Mouse (Mus musculus) testis, adult 2 months (tissue): ENCODE results near the gene Adgrf4. TPM values are rescaled to one million over a fixed set of nuclear protein-coding genes. Genes with fewer than 3 reads are reported as not detected.

ENCODE experiments used
- H3K27ac ChIP-seq: fragments of 200-500 bp; 2 replicates; pipeline ENCODE4 v1.5.1; 2012; ENCODE audit warnings: low read depth, low read length; ENCODE audit not compliant: control insufficient read depth, insufficient read depth
- H3K27me3 ChIP-seq: fragments of 200-500 bp; 2 replicates; pipeline ENCODE4 v1.6.1; 2012; ENCODE audit warnings: mild to moderate bottlenecking, low read length, moderate library complexity; ENCODE audit not compliant: control insufficient read depth, insufficient read depth
- H3K36me3 ChIP-seq: fragments of 200-500 bp; 2 replicates; pipeline ENCODE4 v1.6.1; 2012; ENCODE audit warnings: mild to moderate bottlenecking, low read length; ENCODE audit not compliant: control insufficient read depth, insufficient read depth
- H3K4me1 ChIP-seq: fragments of 200-500 bp; 2 replicates; pipeline ENCODE4 v1.6.1; 2012; ENCODE audit warnings: low read length; ENCODE audit not compliant: control insufficient read depth, insufficient read depth
- H3K4me3 ChIP-seq: fragments of 200-500 bp; 2 replicates; pipeline ENCODE4 v1.5.1; 2012; ENCODE audit warnings: low read depth, mild to moderate bottlenecking, low read length, moderate library complexity, mixed read lengths; ENCODE audit not compliant: control insufficient read depth
- CTCF ChIP-seq: fragments of 200-500 bp; IDR thresholded peaks from 2 replicates; pipeline ENCODE4 v1.5.1; 2012; ENCODE audit warnings: low read depth, mild to moderate bottlenecking, inconsistent platforms, low read length, moderate library complexity; ENCODE audit not compliant: control insufficient read depth, insufficient read depth, insufficient replicate concordance
- POLR2A ChIP-seq: fragments of 200-500 bp; IDR thresholded peaks from 2 replicates; pipeline ENCODE4 v1.6.1; 2012; ENCODE audit warnings: low read depth, mild to moderate bottlenecking, inconsistent platforms, low read length, moderate library complexity; ENCODE audit not compliant: control insufficient read depth
- polyA plus RNA-seq: library from polyadenylated mRNA; depleted of rRNA; stranded (reverse); fragments of >200 nt; gene quantifications from 2 replicates; pipeline ENCODE4 v1.2.3, GENCODE M21; 2012

Adgrf4 gene
- polyA plus RNA-seq, 1 experiment = 0.12 TPM

DNA sequence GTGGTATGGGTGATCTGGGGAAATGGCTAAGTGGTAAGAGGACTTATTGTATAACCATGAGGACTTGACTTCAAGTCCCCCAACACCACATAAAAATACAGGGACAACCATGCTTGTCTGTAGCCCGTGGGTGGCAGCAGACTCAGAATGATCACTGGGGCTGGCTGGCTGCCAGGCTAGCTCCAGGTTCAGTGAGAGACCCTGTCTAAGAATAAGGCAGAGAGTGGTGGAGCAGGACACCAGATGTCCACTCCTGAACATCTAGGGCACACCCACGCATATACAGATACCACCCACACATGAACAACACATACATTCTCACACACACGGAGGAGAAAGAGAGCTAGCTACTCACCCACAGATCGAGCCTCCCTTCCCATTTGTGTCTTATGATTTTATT is 2.6 kb upstream of the Adgrf4 start:
- Histone ChIP-seq H3K4me1 (no peaks in the 10 kb centered on the region), H3K27ac (no peak overlapping the region), H3K27me3 (no peaks in the 10 kb centered on the region), H3K36me3 (no peaks in the 10 kb centered on the region), H3K4me3 (no peak overlapping the region)
- no peak for TF ChIP-seq POLR2A
- TF ChIP-seq CTCF = no peak

DNA sequence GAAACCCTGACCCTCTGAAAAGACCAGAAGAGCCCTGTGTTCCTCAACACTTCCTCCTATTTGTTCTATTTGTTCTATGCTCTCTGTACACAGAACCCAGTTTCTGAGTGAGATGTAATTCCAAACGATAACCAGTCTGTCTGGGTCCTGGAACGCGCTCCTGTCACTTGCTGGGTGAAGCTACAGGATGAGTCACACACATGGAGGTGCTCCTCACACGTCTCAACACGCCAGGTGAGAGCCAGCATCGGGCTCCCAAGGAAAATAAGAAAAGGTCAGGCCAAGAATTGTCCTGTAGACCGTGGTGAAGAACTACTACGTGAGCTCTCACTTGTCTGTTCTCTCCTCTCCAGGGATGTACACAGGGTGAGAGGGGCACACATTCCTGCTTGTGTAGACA is 1.6 kb downstream of the Adgrf4 start:
- Histone ChIP-seq H3K27ac (no peak overlapping the region), H3K27me3 (no peaks in the 10 kb centered on the region), H3K4me3 (no peak overlapping the region), H3K4me1 (no peaks in the 10 kb centered on the region), H3K36me3 (no peaks in the 10 kb centered on the region)
- TF ChIP-seq POLR2A (no peak), CTCF (no peak)

DNA sequence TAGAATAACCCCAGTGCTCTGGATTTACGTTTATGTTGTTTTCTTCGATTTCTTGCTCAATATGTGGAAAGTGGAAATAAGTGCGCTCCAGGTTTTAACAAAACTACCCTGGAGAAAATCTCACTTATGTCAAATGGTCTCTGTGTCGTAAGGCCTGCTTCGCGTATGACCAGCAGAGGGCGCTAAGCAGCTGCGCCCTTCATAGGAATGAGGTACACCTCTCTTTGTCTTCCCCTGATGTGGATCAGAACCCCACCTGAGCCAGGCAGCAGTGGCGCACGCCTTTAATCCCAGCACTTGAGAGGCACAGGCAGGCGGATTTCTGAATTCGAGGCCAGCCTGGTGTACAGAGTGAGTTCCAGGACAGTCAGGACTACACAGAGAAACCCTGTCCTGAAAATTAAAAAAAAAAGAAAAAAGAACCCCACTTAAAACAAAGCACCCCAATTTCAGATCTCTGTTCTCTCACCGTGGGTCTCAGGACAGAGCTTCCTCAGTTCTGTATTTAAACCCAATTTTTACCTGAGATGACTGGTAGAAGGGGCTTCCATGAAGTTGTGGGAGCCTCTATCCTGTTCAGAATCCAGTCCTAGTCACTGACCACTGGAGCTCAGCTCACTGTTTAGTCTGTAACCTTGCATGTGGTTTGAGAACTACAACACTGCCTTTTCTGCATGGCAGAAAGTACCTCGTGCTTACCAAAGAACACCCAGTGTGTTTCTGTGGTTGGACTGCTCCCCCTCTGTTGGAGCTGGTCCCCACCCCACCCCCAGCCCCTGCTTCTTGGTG is 33.3 kb downstream of the Adgrf4 start:
- no peak for TF ChIP-seq POLR2A
- peak; percentile 92 for TF ChIP-seq CTCF
- Histone ChIP-seq H3K27me3 (no peaks in the 10 kb centered on the region), H3K4me3 (no peak overlapping the region), H3K27ac (no peak overlapping the region), H3K36me3 (no peaks in the 10 kb centered on the region), H3K4me1 (no peaks in the 10 kb centered on the region)

DNA sequence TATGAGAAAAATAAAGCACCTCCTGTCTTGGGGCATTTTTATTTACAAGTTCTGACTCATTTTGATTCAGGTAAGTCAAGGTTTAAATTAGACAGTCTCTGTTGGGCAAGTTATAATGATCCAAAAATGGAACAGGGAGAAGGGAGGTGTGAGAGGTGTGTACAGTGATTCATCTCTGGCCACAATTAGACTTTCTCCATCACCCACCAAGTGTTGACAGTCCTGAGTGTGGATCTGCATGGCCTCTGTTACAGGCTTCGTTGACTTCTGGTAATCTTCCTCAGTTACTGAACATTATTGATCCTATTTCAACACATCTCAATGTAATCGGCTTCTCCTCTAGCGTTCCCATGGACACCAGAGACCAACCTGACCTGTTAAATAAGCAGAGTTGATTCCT is 48.7 kb downstream of the Adgrf4 start:
- H3K36me3 ChIP-seq = no peaks in the 10 kb centered on the region
- no peak for TF ChIP-seq POLR2A
- TF ChIP-seq CTCF = no peak
- H3K27ac ChIP-seq = no peak overlapping the region
- H3K4me1 ChIP-seq = peaks cover 9% of the 10 kb centered on the region
- no peak overlapping the region for H3K4me3 ChIP-seq
- H3K27me3 ChIP-seq = no peaks in the 10 kb centered on the region

DNA sequence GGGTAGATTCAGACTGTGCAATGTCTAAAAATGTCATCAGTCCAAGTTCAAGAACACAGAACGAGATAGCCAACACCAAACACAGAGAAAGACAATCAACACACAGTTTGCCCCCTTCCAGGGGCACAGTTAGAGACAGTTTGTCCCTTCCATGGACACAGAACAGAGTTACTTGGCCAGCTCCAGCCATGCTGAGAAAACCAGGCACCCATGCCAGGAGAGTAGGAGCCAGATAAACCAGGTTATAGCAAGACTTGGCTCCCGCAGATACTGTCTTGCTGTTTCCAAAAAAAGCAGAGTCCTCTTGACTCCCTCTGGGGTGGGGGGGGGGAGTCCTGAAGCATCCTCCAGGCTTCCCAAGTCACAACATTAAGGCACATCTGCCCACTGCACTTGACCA is 61.9 kb downstream of the Adgrf4 start:
- no peak overlapping the region for H3K27ac ChIP-seq
- TF ChIP-seq POLR2A (no peak), CTCF (no peak)

DNA sequence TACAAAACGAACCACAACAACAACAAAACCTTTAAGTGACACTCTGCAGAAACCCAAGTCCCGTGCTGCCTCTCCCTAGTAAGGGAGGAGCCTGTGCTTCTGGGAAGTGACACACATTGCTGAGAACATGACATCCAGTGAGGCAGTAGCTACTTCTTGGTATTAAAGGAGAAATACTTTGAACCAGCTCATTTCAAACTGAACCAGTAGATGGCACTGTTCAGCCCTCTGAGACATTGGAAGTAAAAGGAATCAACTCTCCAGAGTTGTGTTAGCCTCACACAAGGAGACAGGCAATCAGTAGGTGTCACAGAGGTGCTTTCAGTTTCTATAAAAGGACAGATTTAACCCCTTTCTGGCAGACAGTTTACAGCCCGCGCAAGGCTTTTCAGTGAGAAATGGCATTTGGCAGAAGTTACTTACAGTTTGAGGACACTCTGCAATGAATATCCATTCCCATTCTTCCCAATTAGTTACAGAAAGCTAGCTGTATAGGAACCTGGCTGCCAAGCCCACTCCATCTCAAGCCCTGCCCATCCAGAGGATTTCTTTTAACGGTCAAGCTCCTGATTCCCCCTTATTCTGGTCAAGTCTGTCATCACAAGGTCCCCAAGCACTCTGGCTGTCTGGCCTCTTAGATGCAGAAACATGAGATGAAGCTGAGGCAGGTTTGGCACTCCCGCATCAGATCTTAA is 78.9 kb downstream of the Adgrf4 start:
- TF ChIP-seq POLR2A = no peak
- TF ChIP-seq CTCF = no peak
- Histone ChIP-seq H3K4me1 (no peaks in the 10 kb centered on the region), H3K27me3 (no peaks in the 10 kb centered on the region), H3K4me3 (no peak overlapping the region), H3K27ac (no peak overlapping the region), H3K36me3 (no peaks in the 10 kb centered on the region)

More for the DNA sequence above, 61.9 kb downstream of the Adgrf4 start:
- no peaks in the 10 kb centered on the region for H3K27me3 ChIP-seq
- H3K4me1 ChIP-seq = no peaks in the 10 kb centered on the region
- H3K36me3 ChIP-seq = no peaks in the 10 kb centered on the region
- no peak overlapping the region for H3K4me3 ChIP-seq

DNA sequence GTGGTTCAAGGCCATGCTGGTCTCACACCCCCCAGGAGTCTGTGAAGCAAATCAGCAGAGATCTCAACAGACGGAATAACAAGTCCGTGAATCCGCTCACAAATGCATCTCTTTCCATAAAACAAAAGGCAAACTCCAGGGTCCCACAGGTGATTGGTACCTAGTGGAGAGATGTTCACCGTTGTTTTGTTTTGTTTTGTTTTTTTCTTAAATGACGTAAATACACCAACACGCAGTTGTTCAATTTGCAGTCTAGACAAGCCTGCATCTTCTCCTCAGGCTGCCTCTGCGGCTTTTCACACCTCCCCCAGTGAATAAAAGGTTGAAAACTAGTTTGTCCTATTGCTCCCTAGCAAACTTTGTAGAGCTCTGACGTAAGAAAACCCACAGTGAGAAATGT is 80.8 kb downstream of the Adgrf4 start, which contains the start of gene Opn5:
Opn5 (minus strand) TSS at position 101 of the 400 bp plus-strand sequence.
- H3K4me3 ChIP-seq = no peak within 1 kb of the TSS
- no peaks in the 10 kb centered on the region for H3K4me1 ChIP-seq
- H3K36me3 ChIP-seq = no peaks in the 10 kb centered on the region
- H3K27me3 ChIP-seq = no peaks in the 10 kb centered on the region
- TF ChIP-seq CTCF (no peak), POLR2A (no peak)
- no peak within 1 kb of the TSS for H3K27ac ChIP-seq
